Mouse (Mus musculus) midbrain, embryonic 14.5 days (tissue): ENCODE data around the gene Capns1. TPM values are rescaled to one million over a fixed set of nuclear protein-coding genes. Genes with fewer than 3 reads are reported as not detected.

Source experiments
- ATAC-seq: fragments of 200-750 bp; cut with Nextera tagmentation; 2 replicates; pipeline ENCODE4 v1.8.0; 2017; ENCODE audit warnings: moderate number of reproducible peaks, moderate library complexity; ENCODE audit not compliant: low FRiP score, low TSS enrichment
- DNase-seq: peaks from one replicate; pipeline ENCODE4 v3.0.0-alpha.2; 2015
- H3K27ac ChIP-seq: fragments of 300-500 bp; sonication (generic); replicated peaks from 2 replicates; pipeline ENCODE4 v1.5.1; 2014; ENCODE audit warnings: mild to moderate bottlenecking, low read depth, low read length, moderate library complexity
- H3K27me3 ChIP-seq: fragments of 300-500 bp; sonication (generic); 2 replicates; pipeline ENCODE4 v1.6.1; 2014; ENCODE audit warnings: low read length, control low read depth, mixed read lengths; ENCODE audit not compliant: control insufficient read depth, insufficient read depth
- H3K36me3 ChIP-seq: fragments of 300-500 bp; sonication (generic); 2 replicates; pipeline ENCODE4 v1.6.1; 2014; ENCODE audit warnings: low read length, control low read depth; ENCODE audit not compliant: control insufficient read depth, insufficient read depth
- H3K4me1 ChIP-seq: fragments of 300-500 bp; sonication (generic); 2 replicates; pipeline ENCODE4 v1.6.1; 2014; ENCODE audit warnings: mild to moderate bottlenecking, antibody characterized with exemption, low read length, control low read depth; ENCODE audit not compliant: control insufficient read depth, insufficient read depth
- H3K4me2 ChIP-seq: fragments of 300-500 bp; sonication (generic); 2 replicates; pipeline ENCODE4 v1.6.1; 2014; ENCODE audit warnings: mild to moderate bottlenecking, low read length, moderate library complexity
- H3K4me3 ChIP-seq: fragments of 300-500 bp; sonication (generic); replicated peaks from 2 replicates; pipeline ENCODE4 v1.5.1; 2014; ENCODE audit warnings: low read depth, low read length
- H3K9ac ChIP-seq: fragments of 300-500 bp; sonication (generic); replicated peaks from 2 replicates; pipeline ENCODE4 v1.6.1; 2014; ENCODE audit warnings: mild to moderate bottlenecking, low read length, moderate library complexity
- H3K9me3 ChIP-seq: fragments of 300-500 bp; sonication (generic); 2 replicates; pipeline ENCODE4 v1.6.1; 2016; ENCODE audit warnings: low read length, control low read depth, mixed read lengths; ENCODE audit not compliant: control insufficient read depth
- WGBS: fragments of 180-500 bp; shearing (Covaris S2); extraction: QIAGEN DNeasy Blood & Tissue Kit; methylation state at CpG from one replicate; pipeline ENCODE4 v1.1.7; 2014; 5-methylcytosine and 5-hydroxymethylcytosine counted together
- polyA plus RNA-seq: library from polyadenylated mRNA; unstranded; fragments of >200 nt; fragmentation: Nextera tagmentation; extraction: Ambion mirVana; gene quantifications from 2 replicates; pipeline ENCODE4 v1.2.1, GENCODE M21; 2014

Gene Capns1
- polyA plus RNA-seq, 1 experiment from 2014 or later = 53.0 TPM

GRCm38 (mm10) chr7:30147011-30147410, 51.6 kb downstream of the Capns1 start:
- no peak overlapping the region for H3K4me2 ChIP-seq
- H3K27me3 ChIP-seq = no peaks in the 10 kb centered on the region
- H3K27ac ChIP-seq = no peak overlapping the region
- no peak overlapping the region for H3K9ac ChIP-seq
- H3K9me3 ChIP-seq = peaks cover 41% of the 10 kb centered on the region
- H3K4me1 ChIP-seq = no peaks in the 10 kb centered on the region
- H3K4me3 ChIP-seq = no peak overlapping the region
- H3K36me3 ChIP-seq = peaks cover 4% of the 10 kb centered on the region; the same call in 1 of the 2 replicates
- DNase-seq (no peak), ATAC-seq (no peak)
- 91% methylated on average over 5 of the region's 5 CpGs for WGBS

- 1% methylated on average over 35 of the region's 35 CpGs for WGBS
- peak overlapping the region; percentile 83 for H3K27ac ChIP-seq
- peak overlapping the region; percentile 64 for H3K4me2 ChIP-seq
- H3K4me1 ChIP-seq = no peaks in the 10 kb centered on the region
- H3K4me3 ChIP-seq = peak overlapping the region; percentile 48
- peak overlapping the region; percentile 62 for H3K9ac ChIP-seq
- peaks cover 19% of the 10 kb centered on the region; the same call in 1 of the 2 replicates for H3K9me3 ChIP-seq
- peaks cover 12% of the 10 kb centered on the region; the same call in 1 of the 2 replicates for H3K36me3 ChIP-seq
- peak; percentile 95 for DNase-seq
- no peaks in the 10 kb centered on the region for H3K27me3 ChIP-seq
- ATAC-seq = peak; percentile 94
These were observed 54.9 kb downstream of the Capns1 start for GRCm38 (mm10) chr7:30143555-30144209.

GRCm38 (mm10) chr7:30143170-30143554, 55.4 kb downstream of the Capns1 start:
- Histone ChIP-seq H3K4me2 (peak overlapping the region; percentile 64), H3K27ac (peak overlapping the region; percentile 83), H3K9me3 (peaks cover 16% of the 10 kb centered on the region; the same call in 1 of the 2 replicates), H3K27me3 (no peaks in the 10 kb centered on the region), H3K4me1 (no peaks in the 10 kb centered on the region), H3K36me3 (peaks cover 12% of the 10 kb centered on the region; the same call in 1 of the 2 replicates), H3K4me3 (peak overlapping the region; percentile 48), H3K9ac (peak overlapping the region; percentile 62)
- DNase-seq = no peak
- peak; percentile 38; the same call in 1 of the 2 replicates for ATAC-seq
- 15% methylated on average over 8 of the region's 8 CpGs for WGBS

Other genes starting within 250 kb of the Capns1 start
- gene Zfp74, start 244.7 kb downstream of the Capns1 start, polyA plus RNA-seq = 16.3 and 22.1 TPM in 2 replicates
- 3.3 and 5.5 TPM in 2 replicates for gene Zfp568, start 214.9 kb downstream of the Capns1 start, polyA plus RNA-seq
- 13.5 and 14.3 TPM in 2 replicates for gene Zfp14, start 147.4 kb downstream of the Capns1 start, polyA plus RNA-seq
- 11.3 and 11.6 TPM in 2 replicates for gene Zfp82, start 125.9 kb downstream of the Capns1 start, polyA plus RNA-seq
- gene Gm26920, start 108.4 kb downstream of the Capns1 start, polyA plus RNA-seq = 1.7 and 1.8 TPM in 2 replicates
- gene Zfp566, start 108.3 kb downstream of the Capns1 start, polyA plus RNA-seq = 17.5 and 21.1 TPM in 2 replicates
- gene Zfp260, start 104.0 kb downstream of the Capns1 start, polyA plus RNA-seq = 86.6 and 101 TPM in 2 replicates
- 10.7 and 11.7 TPM in 2 replicates for gene Zfp382, start 76.9 kb downstream of the Capns1 start, polyA plus RNA-seq
- 18.5 and 19.7 TPM in 2 replicates for gene Zfp146, start 29.1 kb downstream of the Capns1 start, polyA plus RNA-seq
- gene Cox7a1, start 14.7 kb downstream of the Capns1 start, polyA plus RNA-seq = 5.5 TPM in 2 replicates
- gene Polr2i, start 33.1 kb upstream of the Capns1 start, polyA plus RNA-seq = 176 and 240 TPM in 2 replicates
- gene Tbcb, start 33.5 kb upstream of the Capns1 start, polyA plus RNA-seq = 337 and 360 TPM in 2 replicates
- gene Ovol3, start 36.9 kb upstream of the Capns1 start, polyA plus RNA-seq = not detected in 2 replicates
- gene Thap8, start 81.3 kb upstream of the Capns1 start, polyA plus RNA-seq = 0.58 and 0.61 TPM in 2 replicates
- 2.5 and 5.0 TPM in 2 replicates for gene Wdr62, start 81.6 kb upstream of the Capns1 start, polyA plus RNA-seq
- 121 and 131 TPM in 2 replicates for gene Clip3, start 92.9 kb upstream of the Capns1 start, polyA plus RNA-seq
- gene Alkbh6, start 109.9 kb upstream of the Capns1 start, polyA plus RNA-seq = 107 and 145 TPM in 2 replicates
- 9.3 and 10.2 TPM in 2 replicates for gene Syne4, start 116.0 kb upstream of the Capns1 start, polyA plus RNA-seq
- gene E130208F15Rik, start 122.9 kb upstream of the Capns1 start, polyA plus RNA-seq = not detected in 2 replicates
- gene Sdhaf1, start 125.1 kb upstream of the Capns1 start, polyA plus RNA-seq = 19.8 and 20.4 TPM in 2 replicates
- gene Lrfn3, start 164.0 kb upstream of the Capns1 start, polyA plus RNA-seq = 13.9 and 16.3 TPM in 2 replicates
- gene Tyrobp, start 214.9 kb upstream of the Capns1 start, polyA plus RNA-seq = 11.4 and 29.7 TPM in 2 replicates
- 0.58 TPM in 1 of 2 replicates, not detected in the other for gene Hcst, start 221.0 kb upstream of the Capns1 start, polyA plus RNA-seq
- 1.4 and 2.3 TPM in 2 replicates for gene Nfkbid, start 222.9 kb upstream of the Capns1 start, polyA plus RNA-seq
- 662 and 710 TPM in 2 replicates for gene Aplp1, start 246.7 kb upstream of the Capns1 start, polyA plus RNA-seq